Mouse (Mus musculus): Measurements from ENCODE around the gene Greb1. TPM values are rescaled to one million over a fixed set of nuclear protein-coding genes. Genes with fewer than 3 reads are reported as not detected.

Greb1 gene
- polyA plus RNA-seq, 1 experiment from 2014 or later: 0.59 TPM

DNA sequence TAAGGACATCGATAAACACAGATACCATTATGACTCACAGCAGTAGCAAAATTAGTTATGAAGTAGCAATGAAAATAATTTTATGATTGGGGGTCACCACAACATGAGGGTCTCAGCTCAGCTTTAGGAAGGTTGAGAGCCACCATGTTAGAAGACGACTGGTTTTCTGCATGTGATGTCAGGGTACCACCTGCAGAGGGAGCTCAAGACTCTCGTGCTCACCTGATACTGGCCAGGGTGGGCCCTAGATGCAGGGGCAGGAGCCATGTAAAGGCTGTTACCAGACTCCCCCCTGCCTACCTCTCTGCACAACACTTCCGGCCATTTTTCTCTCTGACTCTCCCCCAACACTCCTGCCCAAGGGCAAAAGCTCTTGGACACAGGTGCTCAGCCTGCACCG, 158.7 kb downstream of the Greb1 start:
- no peak overlapping the region for H3K9ac ChIP-seq (ENCODE audit: low read length)
- WGBS: 65% methylated on average over 5 of the region's 5 CpGs
- H3K27ac ChIP-seq (replicated peaks in 1 of 2; ENCODE audit: control insufficient read depth in 1 of 2, insufficient read depth in 1 of 2, low read depth in 2 of 2, low read length in 2 of 2): no peak overlapping the region
- H3K4me3 ChIP-seq (ENCODE audit: control insufficient read depth in 1 of 2, insufficient read depth in 1 of 2, low read depth in 1 of 2, low read length in 2 of 2): no peak overlapping the region
- no peak for ATAC-seq (ENCODE audit: insufficient number of reproducible peaks, insufficient read depth, low FRiP score, low read depth)
- H3K4me2 ChIP-seq (ENCODE audit: low read length): no peak overlapping the region
- peaks cover 15 to 21% of the 10 kb centered on the region in 2 experiments for H3K4me1 ChIP-seq (ENCODE audit: control insufficient read depth in 2 of 2, insufficient read depth in 2 of 2, low read length in 2 of 2)
- no peaks in the 10 kb centered on the region for H3K36me3 ChIP-seq (ENCODE audit: control insufficient read depth, insufficient read depth, low read length)
- H3K27me3 ChIP-seq (ENCODE audit: control insufficient read depth, insufficient read depth, low read length): no peaks in the 10 kb centered on the region
- no peaks in the 10 kb centered on the region for H3K9me3 ChIP-seq (ENCODE audit: control insufficient read depth, low read length)

DNA sequence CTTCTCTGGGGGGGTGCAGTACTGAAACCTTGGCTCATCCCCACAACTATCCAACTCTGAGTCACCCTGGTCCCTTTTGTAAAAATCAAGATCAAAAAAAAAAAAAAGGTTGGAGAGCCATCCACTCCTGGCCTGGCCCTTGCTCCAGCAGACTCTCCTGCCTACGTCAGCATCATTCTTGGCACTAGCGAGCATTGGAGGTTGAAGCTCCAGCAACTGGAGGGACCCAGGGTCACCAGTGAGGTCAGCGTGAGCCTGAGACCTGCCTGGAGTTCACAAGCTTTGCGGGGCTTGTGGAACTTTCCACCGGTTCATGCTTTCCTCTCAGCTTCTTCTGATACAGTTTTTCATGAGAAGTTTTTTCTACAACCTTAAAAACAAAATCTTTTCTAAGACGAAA, 160.6 kb downstream of the Greb1 start:
- Histone ChIP-seq H3K9me3 (ENCODE audit: control insufficient read depth, low read length) (no peaks in the 10 kb centered on the region), H3K4me3 (ENCODE audit: control insufficient read depth in 1 of 2, insufficient read depth in 1 of 2, low read depth in 1 of 2, low read length in 2 of 2) (no peak overlapping the region), H3K9ac (ENCODE audit: low read length) (no peak overlapping the region), H3K4me2 (ENCODE audit: low read length) (no peak overlapping the region), H3K4me1 (ENCODE audit: control insufficient read depth in 2 of 2, insufficient read depth in 2 of 2, low read length in 2 of 2) (peaks cover 15 to 21% of the 10 kb centered on the region in 2 experiments), H3K36me3 (ENCODE audit: control insufficient read depth, insufficient read depth, low read length) (no peaks in the 10 kb centered on the region), H3K27ac (replicated peaks in 1 of 2; ENCODE audit: control insufficient read depth in 1 of 2, insufficient read depth in 1 of 2, low read depth in 2 of 2, low read length in 2 of 2) (no peak overlapping the region), H3K27me3 (ENCODE audit: control insufficient read depth, insufficient read depth, low read length) (no peaks in the 10 kb centered on the region)
- WGBS: 84% methylated on average over 6 of the region's 6 CpGs
- no peak for ATAC-seq (ENCODE audit: insufficient number of reproducible peaks, insufficient read depth, low FRiP score, low read depth)

DNA sequence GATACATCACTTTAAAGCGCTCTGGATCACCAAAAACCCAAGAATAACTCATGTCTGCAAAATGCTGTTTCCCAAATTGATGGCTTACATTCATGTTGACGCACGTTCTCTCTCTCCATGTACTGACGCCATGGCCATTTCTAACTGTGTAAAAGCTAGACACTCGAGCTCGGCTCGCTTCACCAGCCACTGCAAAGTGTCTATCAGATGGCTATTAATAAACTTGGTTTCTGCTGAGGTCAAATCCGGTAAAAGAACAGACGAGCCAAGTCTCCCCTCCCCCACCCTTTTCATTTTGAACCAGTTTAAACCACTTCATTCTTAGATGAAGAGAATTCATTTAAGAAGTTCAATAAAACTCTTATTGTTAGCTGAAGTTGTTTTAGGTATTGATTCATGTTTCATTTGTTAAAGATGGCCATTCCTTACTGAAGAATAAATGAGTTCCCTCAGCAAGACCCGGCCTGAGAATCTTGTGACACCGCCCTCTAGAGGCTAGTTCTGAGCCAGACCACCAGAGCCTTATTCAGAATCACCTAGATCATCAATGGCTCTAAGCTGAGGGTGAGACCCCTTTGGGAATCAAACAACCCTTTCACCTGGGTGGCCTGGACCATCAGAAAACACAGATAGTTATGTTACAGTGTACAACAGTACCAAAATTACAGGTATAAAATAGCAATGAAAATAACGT, 161.5 kb downstream of the Greb1 start:
- H3K4me2 ChIP-seq (ENCODE audit: low read length): peak overlapping the region; percentile 32
- no peaks in the 10 kb centered on the region for H3K36me3 ChIP-seq (ENCODE audit: control insufficient read depth, insufficient read depth, low read length)
- WGBS: 41% methylated on average over 12 of the region's 12 CpGs
- no peak overlapping the region for H3K9ac ChIP-seq (ENCODE audit: low read length)
- peak overlapping the region; percentile 37 to 44; a peak in 2 of 4 replicates for H3K27ac ChIP-seq (replicated peaks in 1 of 2; ENCODE audit: control insufficient read depth in 1 of 2, insufficient read depth in 1 of 2, low read depth in 2 of 2, low read length in 2 of 2)
- no peaks in the 10 kb centered on the region for H3K9me3 ChIP-seq (ENCODE audit: control insufficient read depth, low read length)
- ATAC-seq (ENCODE audit: insufficient number of reproducible peaks, insufficient read depth, low FRiP score, low read depth): no peak
- no peak overlapping the region for H3K4me3 ChIP-seq (ENCODE audit: control insufficient read depth in 1 of 2, insufficient read depth in 1 of 2, low read depth in 1 of 2, low read length in 2 of 2)
- no peaks in the 10 kb centered on the region for H3K27me3 ChIP-seq (ENCODE audit: control insufficient read depth, insufficient read depth, low read length)
- H3K4me1 ChIP-seq (ENCODE audit: control insufficient read depth in 2 of 2, insufficient read depth in 2 of 2, low read length in 2 of 2): peaks cover 13 to 17% of the 10 kb centered on the region in 2 experiments

GRCm38 (mm10) chr12:16635816-16636215, 164.9 kb downstream of the Greb1 start:
- H3K4me2 ChIP-seq (ENCODE audit: low read length): no peak overlapping the region
- no peaks in the 10 kb centered on the region for H3K27me3 ChIP-seq (ENCODE audit: control insufficient read depth, insufficient read depth, low read length)
- peaks cover 5 to 6% of the 10 kb centered on the region in 2 experiments; a peak in 3 of 4 replicates for H3K4me1 ChIP-seq (ENCODE audit: control insufficient read depth in 2 of 2, insufficient read depth in 2 of 2, low read length in 2 of 2)
- H3K27ac ChIP-seq (replicated peaks in 1 of 2; ENCODE audit: control insufficient read depth in 1 of 2, insufficient read depth in 1 of 2, low read depth in 2 of 2, low read length in 2 of 2): no peak overlapping the region
- no peaks in the 10 kb centered on the region for H3K9me3 ChIP-seq (ENCODE audit: control insufficient read depth, low read length)
- H3K4me3 ChIP-seq (ENCODE audit: control insufficient read depth in 1 of 2, insufficient read depth in 1 of 2, low read depth in 1 of 2, low read length in 2 of 2): no peak overlapping the region
- no peak overlapping the region for H3K9ac ChIP-seq (ENCODE audit: low read length)
- WGBS: 55% methylated on average over 6 of the region's 6 CpGs
- H3K36me3 ChIP-seq (ENCODE audit: control insufficient read depth, insufficient read depth, low read length): no peaks in the 10 kb centered on the region
- no peak for ATAC-seq (ENCODE audit: insufficient number of reproducible peaks, insufficient read depth, low FRiP score, low read depth)

DNA sequence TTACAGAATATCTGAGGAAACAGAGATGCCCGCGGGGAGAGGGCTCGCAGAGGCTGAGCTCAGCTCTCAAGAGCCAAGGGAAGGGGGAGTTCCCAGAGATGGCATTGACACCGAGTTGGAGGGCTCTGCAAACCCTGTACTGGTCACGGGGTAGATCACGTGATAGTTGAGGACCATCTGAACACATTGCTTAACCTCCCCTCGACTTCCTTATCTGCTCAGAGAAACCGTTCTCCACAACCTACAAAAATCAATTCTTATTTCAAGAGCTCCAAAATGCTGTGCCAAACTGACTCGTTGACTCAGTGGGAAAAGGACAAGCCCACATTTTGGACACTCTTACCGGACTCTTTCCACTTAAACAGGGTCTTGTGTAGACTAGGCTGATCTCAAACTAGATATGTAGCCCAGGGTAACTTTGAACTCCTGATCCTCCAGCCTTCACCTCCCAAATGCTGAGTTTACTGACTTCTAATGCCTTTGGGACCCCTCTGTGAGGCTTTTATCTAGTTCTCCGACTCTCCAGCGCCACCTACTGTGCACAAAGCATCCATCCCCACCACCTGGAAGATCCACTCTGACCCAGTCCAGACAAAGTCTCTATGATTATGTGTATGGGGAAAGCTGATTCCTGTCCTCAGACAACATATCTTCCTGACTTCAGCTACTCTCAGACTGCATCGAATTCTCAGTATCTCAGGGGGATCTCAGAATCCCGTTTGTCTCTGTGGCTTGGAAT, 166.4 kb downstream of the Greb1 start:
- Histone ChIP-seq H3K27me3 (ENCODE audit: control insufficient read depth, insufficient read depth, low read length) (no peaks in the 10 kb centered on the region), H3K27ac (replicated peaks in 1 of 2; ENCODE audit: control insufficient read depth in 1 of 2, insufficient read depth in 1 of 2, low read depth in 2 of 2, low read length in 2 of 2) (no peak overlapping the region), H3K9me3 (ENCODE audit: control insufficient read depth, low read length) (no peaks in the 10 kb centered on the region), H3K4me1 (ENCODE audit: control insufficient read depth in 2 of 2, insufficient read depth in 2 of 2, low read length in 2 of 2) (peaks cover 5 to 12% of the 10 kb centered on the region in 2 experiments; a peak in 3 of 4 replicates), H3K9ac (ENCODE audit: low read length) (no peak overlapping the region), H3K36me3 (ENCODE audit: control insufficient read depth, insufficient read depth, low read length) (no peaks in the 10 kb centered on the region), H3K4me3 (ENCODE audit: control insufficient read depth in 1 of 2, insufficient read depth in 1 of 2, low read depth in 1 of 2, low read length in 2 of 2) (no peak overlapping the region), H3K4me2 (ENCODE audit: low read length) (no peak overlapping the region)
- ATAC-seq (ENCODE audit: insufficient number of reproducible peaks, insufficient read depth, low FRiP score, low read depth): no peak
- 51% methylated on average over 14 of the region's 14 CpGs for WGBS

DNA sequence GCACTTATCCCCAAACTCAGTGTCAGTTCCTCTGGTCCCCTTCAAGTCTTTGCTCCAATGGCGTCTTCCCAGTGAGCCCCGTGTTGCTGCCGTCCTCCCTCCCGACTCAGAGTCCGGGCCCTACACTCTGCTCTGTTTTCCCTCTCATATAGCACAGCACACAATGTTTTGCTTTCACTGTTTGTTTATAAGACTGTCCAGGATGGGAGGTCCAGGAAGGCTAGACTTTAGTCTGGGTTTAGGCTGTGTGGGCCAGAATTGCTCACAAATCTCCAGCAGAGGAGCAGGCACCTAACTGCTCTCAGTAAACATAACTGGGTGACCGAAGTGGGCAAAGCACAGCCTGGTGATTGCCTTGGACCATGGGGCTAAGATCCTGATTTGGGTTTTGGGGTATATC, 167.5 kb downstream of the Greb1 start:
- H3K36me3 ChIP-seq (ENCODE audit: control insufficient read depth, insufficient read depth, low read length): no peaks in the 10 kb centered on the region
- H3K9me3 ChIP-seq (ENCODE audit: control insufficient read depth, low read length): no peaks in the 10 kb centered on the region
- no peaks in the 10 kb centered on the region for H3K27me3 ChIP-seq (ENCODE audit: control insufficient read depth, insufficient read depth, low read length)
- H3K4me3 ChIP-seq (ENCODE audit: control insufficient read depth in 1 of 2, insufficient read depth in 1 of 2, low read depth in 1 of 2, low read length in 2 of 2): no peak overlapping the region
- no peak overlapping the region for H3K4me2 ChIP-seq (ENCODE audit: low read length)
- 85% methylated on average over 6 of the region's 6 CpGs for WGBS
- peaks cover 2 to 6% of the 10 kb centered on the region in 2 experiments; a peak in 2 of 4 replicates for H3K4me1 ChIP-seq (ENCODE audit: control insufficient read depth in 2 of 2, insufficient read depth in 2 of 2, low read length in 2 of 2)
- ATAC-seq (ENCODE audit: insufficient number of reproducible peaks, insufficient read depth, low FRiP score, low read depth): no peak
- H3K27ac ChIP-seq (replicated peaks in 1 of 2; ENCODE audit: control insufficient read depth in 1 of 2, insufficient read depth in 1 of 2, low read depth in 2 of 2, low read length in 2 of 2): no peak overlapping the region
- no peak overlapping the region for H3K9ac ChIP-seq (ENCODE audit: low read length)

DNA sequence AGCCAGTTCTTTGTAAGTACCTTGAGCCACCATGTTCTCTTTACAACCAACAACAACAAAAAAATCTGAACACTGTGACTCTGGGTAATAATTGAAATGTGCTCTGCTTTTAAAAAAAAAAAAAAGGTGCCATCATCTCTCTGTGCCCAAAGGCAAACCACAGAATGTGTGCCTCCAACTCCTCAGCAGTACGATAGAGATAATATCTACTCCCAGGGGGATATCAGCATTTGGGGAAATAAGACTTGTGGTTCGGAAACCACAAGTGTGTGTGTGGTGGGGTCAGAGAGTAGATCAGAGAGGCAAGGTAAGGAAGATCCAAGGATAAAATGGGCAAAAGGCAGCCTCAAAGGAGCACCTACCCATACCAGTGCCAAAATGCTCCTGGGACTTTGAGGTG, 169.3 kb downstream of the Greb1 start:
- no peak overlapping the region for H3K9ac ChIP-seq (ENCODE audit: low read length)

More for the DNA sequence above, 169.3 kb downstream of the Greb1 start:
- peaks cover 2 to 6% of the 10 kb centered on the region in 2 experiments; a peak in 2 of 4 replicates for H3K4me1 ChIP-seq (ENCODE audit: control insufficient read depth in 2 of 2, insufficient read depth in 2 of 2, low read length in 2 of 2)
- no peak for ATAC-seq (ENCODE audit: insufficient number of reproducible peaks, insufficient read depth, low FRiP score, low read depth)
- no peaks in the 10 kb centered on the region for H3K36me3 ChIP-seq (ENCODE audit: control insufficient read depth, insufficient read depth, low read length)
- no peak overlapping the region for H3K27ac ChIP-seq (replicated peaks in 1 of 2; ENCODE audit: control insufficient read depth in 1 of 2, insufficient read depth in 1 of 2, low read depth in 2 of 2, low read length in 2 of 2)
- H3K4me3 ChIP-seq (ENCODE audit: control insufficient read depth in 1 of 2, insufficient read depth in 1 of 2, low read depth in 1 of 2, low read length in 2 of 2): no peak overlapping the region
- no peaks in the 10 kb centered on the region for H3K27me3 ChIP-seq (ENCODE audit: control insufficient read depth, insufficient read depth, low read length)
- no peak overlapping the region for H3K4me2 ChIP-seq (ENCODE audit: low read length)
- WGBS: 74% methylated on average over 2 of the region's 2 CpGs
- no peaks in the 10 kb centered on the region for H3K9me3 ChIP-seq (ENCODE audit: control insufficient read depth, low read length)
